Mouse (Mus musculus) ES-Bruce4 (cell line): ENCODE data around the gene Tldc1. TPM values are rescaled to one million over a fixed set of nuclear protein-coding genes. Genes with fewer than 3 reads are reported as not detected.

Source experiments
- H3K27ac ChIP-seq: 2 replicates; pipeline ENCODE4 v1.5.1; 2012; ENCODE audit warnings: low read length, inconsistent platforms; ENCODE audit not compliant: insufficient read depth
- H3K27me3 ChIP-seq: 2 replicates; pipeline ENCODE4 v1.6.1; 2012; ENCODE audit warnings: mild to moderate bottlenecking, low read length, inconsistent platforms; ENCODE audit not compliant: control insufficient read depth, poor library complexity, insufficient read depth, severe bottlenecking
- H3K36me3 ChIP-seq: 2 replicates; pipeline ENCODE4 v1.6.1; 2012; ENCODE audit warnings: inconsistent platforms, mild to moderate bottlenecking, low read length, moderate library complexity; ENCODE audit not compliant: control insufficient read depth, poor library complexity, insufficient read depth, severe bottlenecking
- H3K4me1 ChIP-seq: one replicate; pipeline ENCODE4 v1.8.1; 2011; ENCODE audit warnings: low read length; ENCODE audit not compliant: control insufficient read depth, insufficient read depth
- H3K4me3 ChIP-seq: 2 replicates; pipeline ENCODE4 v1.5.1; 2011; ENCODE audit warnings: low read depth, mild to moderate bottlenecking, low read length
- H3K9ac ChIP-seq: 2 replicates; pipeline ENCODE4 v1.6.1; 2012; ENCODE audit warnings: low read depth, mild to moderate bottlenecking, inconsistent platforms; ENCODE audit not compliant: poor library complexity, severe bottlenecking
- H3K9me3 ChIP-seq: replicated peaks from 2 replicates; pipeline ENCODE4 v1.6.1; 2012; ENCODE audit warnings: mild to moderate bottlenecking, low read length, inconsistent platforms; ENCODE audit not compliant: control insufficient read depth, poor library complexity, insufficient read depth, severe bottlenecking
- CTCF ChIP-seq: IDR thresholded peaks from one replicate; pipeline ENCODE4 v1.8.1; 2011; ENCODE audit warnings: low read depth, low read length
- EP300 ChIP-seq: IDR thresholded peaks from 2 replicates; pipeline ENCODE4 v1.6.1; 2011; ENCODE audit warnings: low read depth, low read length; ENCODE audit not compliant: insufficient read depth
- POLR2A ChIP-seq: IDR thresholded peaks from one replicate; pipeline ENCODE4 v1.8.1; 2011; ENCODE audit warnings: low read length; ENCODE audit not compliant: insufficient read depth
- polyA plus RNA-seq: library from polyadenylated mRNA; stranded (reverse); fragments of >200 nt; gene quantifications from 2 replicates; pipeline ENCODE4 v1.2.4, GENCODE M21; 2011; ENCODE audit warnings: low read depth; ENCODE audit not compliant: missing spikeins, insufficient read depth, insufficient read length

Gene Tldc1
- polyA plus RNA-seq, 1 experiment, result 15.5 TPM

DNA sequence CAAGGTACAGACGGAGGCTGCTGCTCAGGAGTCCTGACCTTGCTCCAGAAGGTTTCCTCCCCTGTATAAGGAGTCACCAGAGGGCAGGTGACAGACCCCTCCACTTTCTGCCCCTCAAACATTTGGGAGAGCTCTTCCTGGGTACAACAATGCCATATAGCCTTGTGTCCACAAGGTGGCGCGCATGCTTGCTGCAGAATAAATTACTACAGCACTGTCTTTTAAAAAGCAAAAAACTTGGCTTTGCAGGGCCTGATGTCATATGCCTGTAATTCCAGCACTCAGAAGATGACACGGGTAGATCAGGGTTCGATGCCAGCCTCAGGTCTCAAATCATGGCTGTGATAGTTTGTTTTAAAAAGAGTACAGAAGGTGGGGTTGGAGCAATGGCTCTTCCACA lies 4.5 kb upstream of the Tldc1 start:
- H3K9ac ChIP-seq, result no peak overlapping the region
- H3K36me3 ChIP-seq, result no peaks in the 10 kb centered on the region
- TF ChIP-seq EP300 (no peak), CTCF (peak; percentile 60)
- H3K27ac ChIP-seq, result no peak overlapping the region
- H3K27me3 ChIP-seq, result no peaks in the 10 kb centered on the region
- no peaks in the 10 kb centered on the region for H3K4me1 ChIP-seq
- no peak overlapping the region for H3K4me3 ChIP-seq
- H3K9me3 ChIP-seq, result no peaks in the 10 kb centered on the region

DNA sequence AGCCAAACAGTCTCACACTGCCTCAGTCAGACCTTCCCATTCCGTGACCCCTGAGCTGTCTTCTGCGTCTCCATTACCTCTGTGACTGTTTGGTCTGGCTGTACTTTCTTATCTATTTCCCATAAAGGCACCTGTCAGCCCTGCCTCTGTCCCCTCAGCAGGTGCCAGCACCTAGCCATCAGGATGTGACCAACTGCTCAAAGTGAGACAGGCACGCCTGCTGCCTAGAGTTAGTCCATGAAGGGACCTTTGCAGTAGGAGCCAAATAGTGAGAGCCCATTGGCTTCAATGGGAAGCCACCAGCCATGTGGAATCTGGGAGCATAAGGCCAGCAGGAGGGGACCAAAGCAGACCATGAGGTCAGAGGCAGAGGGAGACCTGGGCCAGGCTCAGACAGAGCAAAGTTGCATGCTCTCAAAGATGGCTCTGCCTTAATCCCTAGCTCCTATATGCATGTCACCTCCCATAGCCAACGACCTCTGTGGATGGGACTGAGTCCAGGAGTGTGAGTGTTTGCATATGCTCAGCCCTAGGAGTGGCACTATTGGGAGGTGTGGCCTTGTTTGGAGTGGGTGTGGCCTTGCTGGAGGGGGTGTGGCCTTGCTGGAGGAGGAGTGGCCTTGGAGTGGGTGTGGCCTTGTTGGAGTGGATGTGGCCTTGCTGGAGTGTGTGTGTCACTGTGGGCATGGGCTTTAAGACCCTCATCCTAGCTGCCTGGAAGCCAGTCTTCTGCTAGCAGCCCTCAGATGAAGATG lies 3.0 kb upstream of the Tldc1 start:
- Histone ChIP-seq H3K36me3 (no peaks in the 10 kb centered on the region), H3K9ac (no peak overlapping the region), H3K9me3 (no peaks in the 10 kb centered on the region), H3K4me1 (no peaks in the 10 kb centered on the region), H3K27ac (no peak overlapping the region), H3K27me3 (no peaks in the 10 kb centered on the region), H3K4me3 (no peak overlapping the region)
- TF ChIP-seq EP300, result no peak
- no peak for TF ChIP-seq CTCF
- TF ChIP-seq POLR2A, result no peak

DNA sequence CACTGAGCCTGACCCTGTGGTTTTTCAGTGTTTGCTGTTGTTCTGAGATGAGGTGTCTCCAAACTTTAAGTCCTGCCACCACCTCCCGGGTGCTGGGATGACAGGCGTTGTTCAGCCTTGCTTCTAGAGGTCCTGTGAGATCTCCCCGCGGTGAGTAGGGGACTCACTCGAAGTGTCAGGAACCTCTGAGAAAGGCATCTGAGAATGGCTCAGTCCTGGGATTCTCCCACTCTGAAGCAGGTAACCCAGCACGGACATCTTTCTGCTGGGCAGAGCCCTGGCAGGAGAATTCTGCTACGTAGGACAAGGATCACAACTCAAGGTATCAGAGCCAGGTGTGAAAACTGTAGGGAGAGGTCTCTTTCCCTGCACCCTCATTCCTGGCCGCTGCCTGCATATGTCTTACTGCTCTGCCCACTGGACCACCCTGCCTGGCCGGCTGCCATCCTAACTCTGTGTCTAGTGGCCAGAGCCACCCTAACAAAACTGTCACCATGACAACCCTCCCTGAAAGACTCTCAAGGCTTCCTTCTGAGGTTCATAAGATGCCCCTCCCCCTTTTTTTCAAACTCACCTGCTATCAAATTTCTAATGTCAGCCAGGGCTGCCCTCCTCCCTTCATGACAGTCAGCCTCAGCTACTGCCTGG lies 2.3 kb upstream of the Tldc1 start:
- H3K27me3 ChIP-seq, result no peaks in the 10 kb centered on the region
- no peak overlapping the region for H3K4me3 ChIP-seq
- no peaks in the 10 kb centered on the region for H3K4me1 ChIP-seq
- TF ChIP-seq EP300 (no peak), CTCF (no peak), POLR2A (no peak)
- H3K27ac ChIP-seq, result no peak overlapping the region
- no peaks in the 10 kb centered on the region for H3K36me3 ChIP-seq
- no peak overlapping the region for H3K9ac ChIP-seq
- H3K9me3 ChIP-seq, result no peaks in the 10 kb centered on the region

DNA sequence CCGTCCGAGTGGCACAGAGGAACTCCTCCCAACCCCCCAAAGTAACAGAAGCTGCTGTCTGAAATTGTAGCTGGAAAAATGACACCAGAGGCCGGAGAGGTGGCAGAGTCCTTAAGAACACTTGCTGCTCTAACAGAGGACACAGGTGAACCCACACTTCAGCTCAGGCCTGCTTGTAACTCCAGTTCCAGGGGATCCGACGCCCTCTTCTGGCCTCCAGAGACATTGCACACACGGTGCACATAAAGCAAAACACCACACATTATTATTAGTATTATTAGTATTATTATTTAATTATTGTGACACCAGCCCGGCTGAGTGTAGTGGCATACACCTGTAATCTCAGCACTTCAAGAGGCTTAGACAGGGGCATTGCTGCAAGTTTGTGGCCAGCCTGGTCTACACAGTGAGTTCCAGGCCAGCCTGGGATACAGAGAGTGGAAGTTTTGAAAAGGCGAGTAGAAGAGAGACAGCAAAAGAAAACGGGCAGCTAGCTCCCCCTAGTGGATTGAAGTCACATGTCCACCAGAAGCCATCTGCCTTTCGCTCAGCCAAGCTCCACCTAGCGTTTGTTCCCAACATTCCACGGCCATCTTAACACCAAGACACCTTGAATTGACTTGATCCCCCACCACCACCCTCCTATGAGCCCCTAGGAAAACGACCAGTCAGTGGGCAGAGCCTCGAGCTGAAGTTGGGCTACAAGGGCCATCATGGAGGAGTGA lies 959 bp upstream of the Tldc1 start:
- Histone ChIP-seq H3K4me1 (no peaks in the 10 kb centered on the region), H3K4me3 (no peak overlapping the region), H3K9ac (no peak overlapping the region), H3K9me3 (no peaks in the 10 kb centered on the region), H3K27ac (no peak overlapping the region), H3K36me3 (no peaks in the 10 kb centered on the region), H3K27me3 (no peaks in the 10 kb centered on the region)
- TF ChIP-seq EP300, result 0 out of 2 replicates have a peak, but pooled peaks have one; percentile 21
- TF ChIP-seq POLR2A, result no peak
- peak; percentile 100 for TF ChIP-seq CTCF

DNA sequence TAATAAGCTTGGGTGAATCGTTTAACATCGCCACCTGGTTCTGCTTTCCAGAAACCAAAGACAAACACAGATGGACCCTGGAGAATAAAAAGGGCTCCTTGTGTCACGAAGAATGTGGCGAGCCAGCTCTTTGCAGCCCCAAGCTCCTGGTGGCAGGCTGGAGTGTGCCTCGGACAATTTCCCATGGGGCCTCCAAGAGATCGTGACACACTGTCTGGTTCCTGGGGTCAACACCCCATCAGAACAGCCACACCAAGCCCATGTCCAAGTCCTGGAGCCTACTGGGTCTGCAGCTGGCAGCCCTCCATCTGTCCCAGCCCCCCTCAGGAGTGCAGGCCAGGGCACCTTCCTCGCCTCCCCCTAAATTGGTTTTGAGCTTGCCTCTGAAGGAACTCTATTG lies 451 bp downstream of the Tldc1 start:
- no peaks in the 10 kb centered on the region for H3K9me3 ChIP-seq
- H3K4me3 ChIP-seq, result peak overlapping the region; percentile 78
- H3K9ac ChIP-seq, result peak overlapping the region; percentile 73
- H3K4me1 ChIP-seq, result no peaks in the 10 kb centered on the region
- H3K27ac ChIP-seq, result no peak overlapping the region
- no peaks in the 10 kb centered on the region for H3K36me3 ChIP-seq
- no peak for TF ChIP-seq EP300
- TF ChIP-seq POLR2A, result no peak
- TF ChIP-seq CTCF, result no peak
- H3K27me3 ChIP-seq, result no peaks in the 10 kb centered on the region
